Comparison of ENCODE assay signal across 12 mouse cellular contexts in the genomic region with DNA sequence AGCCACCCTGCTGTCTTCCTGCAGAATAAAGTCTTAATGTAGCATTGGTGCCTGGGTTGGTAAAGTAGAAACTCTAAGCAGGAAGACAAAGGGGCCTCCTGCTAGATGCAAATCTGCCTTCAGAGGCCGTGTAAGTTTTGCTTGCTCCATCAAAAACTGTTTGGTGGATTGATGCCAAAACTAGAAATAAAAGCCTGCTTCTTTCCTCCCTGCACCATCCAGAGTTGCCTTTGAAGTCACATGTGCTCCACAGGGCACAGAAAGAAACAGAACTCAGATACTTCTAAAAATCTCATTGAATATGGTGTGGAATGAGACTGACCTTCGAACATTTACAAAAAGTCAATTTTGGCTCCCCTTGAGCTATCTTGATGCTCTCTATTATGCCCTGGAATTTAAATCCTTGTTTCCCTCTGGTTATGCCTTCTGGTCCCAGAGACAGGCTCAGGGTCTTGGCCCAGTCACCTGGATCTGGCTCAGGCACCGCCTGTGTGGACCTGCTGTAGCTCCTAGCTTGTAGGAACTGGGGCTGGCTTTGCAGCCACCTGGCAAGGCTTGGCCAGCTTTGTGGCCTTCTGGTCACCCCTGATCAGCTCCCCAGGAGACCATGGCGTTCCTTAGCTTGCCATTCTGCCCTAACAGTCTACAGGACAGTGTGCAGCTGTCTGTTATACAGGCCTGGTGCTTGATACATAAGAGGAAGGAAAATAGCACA. TPM values are rescaled to one million over a fixed set of nuclear protein-coding genes. Genes with fewer than 3 reads are reported as not detected.
DNase-seq lines count a peak whose midpoint lies in the region; ATAC-seq and TF ChIP-seq lines count a peak whose summit lies in the region.
"Had no signal": no experiment of that assay in that cellular context is flagged by ENCODE, and none has a peak within 500 bp of the region (broad histone marks: within the 10 kb centered on the region; RNA-seq: fewer than 3 reads in every experiment).

No protein-coding gene starts in this region.

- H3K4me3 ChIP-seq in kidney, embryonic 15.5 days (replicated peaks) = no peak overlapping the region
- H3K4me3 ChIP-seq in cerebellum, adult 2 months (replicated peaks; ENCODE audit: insufficient read depth, low read depth, low read length) = no peak overlapping the region
- H3K4me3 ChIP-seq in hindbrain, postnatal 0 days (ENCODE audit: low read length) = no peak overlapping the region
- no peak overlapping the region for H3K4me3 ChIP-seq in thymus, adult 2 months (ENCODE audit: control insufficient read depth, insufficient read depth, low read length)
- H3K4me3 ChIP-seq: gastrocnemius, adult 2 months; heart, embryonic 15.5 days; neural tube, embryonic 12.5 days had no signal

- no peak overlapping the region for H3K9ac ChIP-seq in kidney, embryonic 15.5 days
- no peak overlapping the region for H3K9ac ChIP-seq in hindbrain, postnatal 0 days (replicated peaks; ENCODE audit: low read length)
- H3K9ac ChIP-seq: heart, embryonic 15.5 days; neural tube, embryonic 12.5 days had no signal

- no peak for TF ChIP-seq CTCF in brain, embryonic 14.5 days (IDR thresholded peaks at IDR 0.05; ENCODE audit: borderline replicate concordance, extremely low read depth, insufficient read depth, insufficient read length)
- no peak for TF ChIP-seq CTCF in cerebellum, adult 2 months (IDR thresholded peaks at IDR 0.05; ENCODE audit: borderline replicate concordance, insufficient read depth, low read depth, low read length)
- TF ChIP-seq CTCF in hindbrain, postnatal 0 days (IDR thresholded peaks at IDR 0.05; ENCODE audit: low read depth) = no peak
- no peak for TF ChIP-seq CTCF in thymus, adult 2 months (IDR thresholded peaks at IDR 0.05; ENCODE audit: borderline replicate concordance, control insufficient read depth, extremely low read depth, insufficient read depth, low read length, poor library complexity)

- H3K4me1 ChIP-seq in kidney, embryonic 15.5 days = no peaks in the 10 kb centered on the region
- peaks cover 13% of the 10 kb centered on the region; the same call in 1 of the 2 replicates for H3K4me1 ChIP-seq in cerebellum, adult 2 months (ENCODE audit: control insufficient read depth, insufficient read depth, low read length)
- no peaks in the 10 kb centered on the region for H3K4me1 ChIP-seq in hindbrain, postnatal 0 days (ENCODE audit: insufficient read depth, low read length)
- no peaks in the 10 kb centered on the region for H3K4me1 ChIP-seq in thymus, adult 2 months (replicated peaks; ENCODE audit: control insufficient read depth, insufficient read depth, low read length)
- H3K4me1 ChIP-seq: heart, embryonic 15.5 days; neural tube, embryonic 12.5 days had no signal

- H3K36me3 ChIP-seq in kidney, embryonic 15.5 days = no peaks in the 10 kb centered on the region
- no peaks in the 10 kb centered on the region for H3K36me3 ChIP-seq in hindbrain, postnatal 0 days (ENCODE audit: insufficient read depth, low read length)
- H3K36me3 ChIP-seq in thymus, adult 2 months (ENCODE audit: control insufficient read depth, insufficient read depth, low read length) = no peaks in the 10 kb centered on the region
- H3K36me3 ChIP-seq: heart, embryonic 15.5 days; neural tube, embryonic 12.5 days had no signal

- no peak for TF ChIP-seq POLR2A in brain, embryonic 14.5 days (IDR thresholded peaks at IDR 0.05; ENCODE audit: borderline replicate concordance, extremely low read depth, insufficient read depth, insufficient read length, poor library complexity, severe bottlenecking)
- TF ChIP-seq POLR2A in cerebellum, adult 2 months (IDR thresholded peaks at IDR 0.05; ENCODE audit: borderline replicate concordance, insufficient read depth, low read length) = no peak
- no peak for TF ChIP-seq POLR2A in thymus, adult 2 months (IDR thresholded peaks at IDR 0.05; ENCODE audit: control insufficient read depth, extremely low read depth, insufficient read depth, low read length, poor library complexity)

- 0 out of 2 replicates have a peak, but pooled peaks have one; percentile 25 for ATAC-seq in kidney, embryonic 15.5 days (replicated peaks; ENCODE audit: low FRiP score)
- peak; percentile 73 for ATAC-seq in hindbrain, postnatal 0 days

- H3K9me3 ChIP-seq in kidney, embryonic 15.5 days (replicated peaks) = no peaks in the 10 kb centered on the region
- H3K9me3 ChIP-seq in hindbrain, postnatal 0 days (ENCODE audit: low read length) = no peaks in the 10 kb centered on the region
- H3K9me3 ChIP-seq: heart, embryonic 15.5 days; neural tube, embryonic 12.5 days had no signal

- DNase-seq in kidney, adult 8-10 months = no peak
- peak; percentile 56 for DNase-seq in brain, embryonic 14.5 days (ENCODE audit: low read depth)
- DNase-seq in cerebellum, adult 2 months = peak; percentile 85 to 94
- DNase-seq in hindbrain, postnatal 0 days (ENCODE audit: low spot score) = peak; percentile 59
- DNase-seq in testis, postnatal 10 days (ENCODE audit: low spot score) = no peak
- no peak for DNase-seq in thymus, adult 2 months
- DNase-seq: gastrocnemius, adult 2 months; kidney, adult 18-20 months; right cerebral cortex, postnatal 14 days had no signal

- H3K27ac ChIP-seq in kidney, embryonic 15.5 days = no peak overlapping the region
- H3K27ac ChIP-seq in cerebellum, adult 2 months (ENCODE audit: insufficient read depth, low read length) = 0 out of 2 replicates have a peak overlapping the region, but pooled peaks have one; percentile 8
- peak overlapping the region; percentile 69 for H3K27ac ChIP-seq in hindbrain, postnatal 0 days
- no peak overlapping the region for H3K27ac ChIP-seq in thymus, adult 2 months (ENCODE audit: control insufficient read depth, insufficient read depth, low read length)
- H3K27ac ChIP-seq: gastrocnemius, adult 2 months; heart, embryonic 15.5 days; neural tube, embryonic 12.5 days had no signal

- no peaks in the 10 kb centered on the region for H3K27me3 ChIP-seq in kidney, embryonic 15.5 days
- H3K27me3 ChIP-seq in cerebellum, adult 2 months (ENCODE audit: control insufficient read depth, insufficient read depth, low read length) = no peaks in the 10 kb centered on the region
- H3K27me3 ChIP-seq in hindbrain, postnatal 0 days (ENCODE audit: insufficient read depth, low read length) = no peaks in the 10 kb centered on the region
- H3K27me3 ChIP-seq in thymus, adult 2 months (ENCODE audit: control insufficient read depth, insufficient read depth, low read length) = no peaks in the 10 kb centered on the region
- H3K27me3 ChIP-seq: heart, embryonic 15.5 days; neural tube, embryonic 12.5 days had no signal

- 68% methylated on average over 4 of the region's 4 CpGs for WGBS in kidney, embryonic 15.5 days
- under 1% methylated on average over 4 of the region's 4 CpGs for WGBS in cerebellum, adult 2 months
- 38% methylated on average over 4 of the region's 4 CpGs for WGBS in hindbrain, postnatal 0 days
- 79% methylated on average over 4 of the region's 4 CpGs for WGBS in thymus, adult 2 months

- no peak overlapping the region for H3K4me2 ChIP-seq in kidney, embryonic 15.5 days
- H3K4me2 ChIP-seq in hindbrain, postnatal 0 days (ENCODE audit: low read depth, low read length) = no peak overlapping the region
- H3K4me2 ChIP-seq: heart, embryonic 15.5 days; neural tube, embryonic 12.5 days had no signal

RNA-seq across cellular contexts. Expression of a gene that starts 47.8 kb away (rescaled TPM):
- polyA plus RNA-seq in kidney, embryonic 15.5 days (2015; fragmentation: Nextera tagmentation; extraction: Ambion mirVana) = 7.1 and 7.2 TPM in 2 replicates
- polyA plus RNA-seq in brain, embryonic 14.5 days (2012; rRNA removed) = 6.6 and 9.1 TPM in 2 replicates
- polyA plus RNA-seq in cerebellum, adult 2 months (2012; rRNA removed) = 47.3 and 55.1 TPM in 2 replicates
- 23.7 and 25.8 TPM in 2 replicates for total RNA-seq in hindbrain, postnatal 0 days (2014; rRNA removed)
- polyA plus RNA-seq in hindbrain, postnatal 0 days (2015; fragmentation: Nextera tagmentation; extraction: Ambion mirVana) = 15.4 and 15.9 TPM in 2 replicates
- polyA plus RNA-seq in thymus, adult 2 months (2012; rRNA removed) = 120 and 132 TPM in 2 replicates

Comparison
In these comparisons a context has a peak if more than half of its experiments do, and no peak if none do; other contexts are left out.
1. H3K27ac ChIP-seq: peak in cerebellum, adult 2 months (single experiment) and hindbrain, postnatal 0 days (single experiment); none in kidney, embryonic 15.5 days (single experiment) and thymus, adult 2 months (single experiment).
2. DNase-seq: peak in brain, embryonic 14.5 days (single experiment), cerebellum, adult 2 months (2 of 2) and hindbrain, postnatal 0 days (single experiment); none in kidney, adult 8-10 months (0 of 2), testis, postnatal 10 days (single experiment) and thymus, adult 2 months (single experiment).